Mouse (Mus musculus) spleen, postnatal 36 days (tissue): ENCODE measurements around the gene Cmbl.

ENCODE experiments used
- DNase-seq, 2 experiments: peaks; one replicate each; pipeline ENCODE4 v3.0.0; 2022; ENCODE audit warnings: low spot score in 2 of 2, mixed read lengths in 1 of 2

Cmbl gene

DNA sequence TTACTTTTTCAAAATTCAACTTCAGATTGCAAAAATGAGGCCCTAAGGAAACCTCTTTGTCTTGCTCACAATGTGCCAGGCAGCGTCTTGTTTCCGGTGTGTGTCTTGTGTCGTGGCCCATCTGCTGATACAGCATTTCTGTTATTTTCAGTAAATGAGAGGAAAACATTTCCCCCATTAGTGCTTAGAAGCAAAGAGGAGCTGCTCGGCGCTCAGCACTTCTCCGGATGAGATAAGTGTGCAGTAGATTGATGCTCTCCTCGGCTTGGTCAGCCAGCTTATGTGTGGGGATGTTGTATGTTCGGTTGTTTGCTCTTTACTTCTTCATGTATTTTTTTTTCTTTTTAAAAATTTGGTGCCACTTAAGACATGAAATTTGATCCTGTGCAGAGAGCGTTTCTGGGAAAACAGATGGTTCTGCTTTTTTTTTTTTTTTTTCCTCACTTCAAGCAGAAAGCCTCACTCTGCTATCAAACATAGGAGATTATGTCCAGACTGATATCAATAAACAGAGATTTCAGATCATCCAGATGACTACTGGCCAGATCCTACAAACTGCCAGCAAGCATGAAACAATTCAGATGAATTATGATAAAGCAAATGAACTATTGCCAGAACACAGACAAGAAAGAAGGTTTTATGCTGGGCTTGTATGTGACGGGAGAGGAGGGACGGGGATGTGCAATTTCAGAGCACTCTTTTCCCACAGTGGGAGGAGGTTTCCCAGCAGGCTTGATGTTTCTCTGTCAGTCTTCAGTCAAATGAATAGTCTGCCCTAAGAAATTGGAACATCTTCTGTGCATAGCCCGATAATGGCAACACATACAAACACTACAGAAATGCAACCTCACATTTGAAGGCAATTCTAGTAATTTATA lies 62.3 kb downstream of the Cmbl start:
- no peak for DNase-seq

DNA sequence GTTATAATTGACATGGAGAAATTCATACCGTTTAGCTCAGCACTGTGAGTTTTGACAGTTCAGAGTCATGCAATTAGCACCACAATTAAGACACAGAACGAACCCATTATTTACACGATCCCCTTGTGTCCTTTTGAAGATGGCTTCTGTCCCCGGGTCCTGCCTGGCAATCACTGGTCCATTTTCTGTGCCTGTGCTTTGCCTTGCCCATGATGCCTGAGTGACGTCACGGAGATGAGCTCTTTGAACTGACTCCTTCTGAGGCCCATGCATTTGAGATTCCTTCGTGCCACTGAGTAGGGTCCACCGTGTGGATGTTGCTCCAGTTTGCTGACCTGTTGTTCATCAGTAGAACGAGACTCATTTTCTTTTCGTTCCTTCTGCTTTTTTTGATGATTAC lies 63.0 kb downstream of the Cmbl start:
- DNase-seq = no peak

DNA sequence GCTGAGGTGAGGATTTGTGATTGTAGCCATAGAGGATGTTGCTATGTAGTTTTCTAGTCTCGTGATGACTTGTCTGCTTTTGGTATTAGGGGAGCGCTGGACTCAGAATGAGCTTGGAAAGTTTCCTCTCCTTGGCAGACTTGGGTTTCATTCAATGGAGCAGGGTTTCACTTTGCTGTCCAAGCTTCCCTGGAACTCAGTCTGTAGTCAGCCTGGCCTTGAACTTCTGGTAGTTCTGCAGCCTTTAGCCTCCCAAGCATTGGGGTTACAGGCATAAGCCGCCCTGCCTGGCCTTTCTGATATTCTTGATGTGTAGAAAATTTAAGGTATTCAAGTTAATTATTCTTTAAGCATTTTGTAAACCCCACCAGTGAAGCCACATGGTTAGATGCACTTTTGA lies 64.4 kb downstream of the Cmbl start:
- no peak for DNase-seq

DNA sequence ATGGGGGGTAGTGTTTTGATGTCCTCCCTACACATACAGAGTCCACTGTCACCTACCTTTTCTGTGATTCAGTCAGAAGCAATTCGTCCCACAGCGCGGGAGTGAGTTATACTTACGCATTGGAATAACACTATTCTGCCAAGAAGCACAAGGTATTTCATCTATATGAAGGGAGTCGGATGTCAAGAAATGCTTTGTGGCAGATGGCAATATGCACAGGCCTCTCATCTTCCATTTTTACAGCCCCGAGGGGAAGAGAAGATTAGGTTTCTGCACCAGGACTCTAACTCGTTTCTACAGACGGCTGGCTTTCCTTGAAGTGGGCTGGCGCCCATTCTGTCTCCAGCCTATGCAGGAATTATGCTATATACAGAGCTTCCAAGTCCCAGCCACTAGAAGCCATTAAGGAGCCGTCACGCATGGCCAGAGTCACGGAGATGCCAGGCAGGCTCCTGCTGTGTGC lies 66.2 kb downstream of the Cmbl start:
- no peak for DNase-seq

DNA sequence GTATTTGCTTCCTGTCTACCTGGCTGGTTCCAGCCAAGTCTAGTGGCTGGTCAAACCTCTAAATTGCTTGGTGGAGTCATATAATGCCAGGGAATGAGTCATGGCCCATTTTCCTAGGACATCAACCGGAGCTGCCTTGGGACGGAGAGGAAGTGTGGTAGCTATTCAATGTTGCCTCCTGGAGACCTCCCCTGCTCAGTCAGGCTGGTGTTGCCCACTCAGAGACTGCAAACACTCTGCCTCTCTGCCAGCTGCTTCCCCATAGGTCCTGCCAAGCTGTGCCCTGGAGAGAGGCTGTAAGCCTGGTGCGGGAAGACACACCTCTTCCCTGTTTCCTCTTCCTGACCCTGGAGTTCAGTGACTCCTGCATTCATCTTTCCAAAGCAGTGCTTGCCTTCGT lies 67.3 kb downstream of the Cmbl start:
- no peak for DNase-seq

DNA sequence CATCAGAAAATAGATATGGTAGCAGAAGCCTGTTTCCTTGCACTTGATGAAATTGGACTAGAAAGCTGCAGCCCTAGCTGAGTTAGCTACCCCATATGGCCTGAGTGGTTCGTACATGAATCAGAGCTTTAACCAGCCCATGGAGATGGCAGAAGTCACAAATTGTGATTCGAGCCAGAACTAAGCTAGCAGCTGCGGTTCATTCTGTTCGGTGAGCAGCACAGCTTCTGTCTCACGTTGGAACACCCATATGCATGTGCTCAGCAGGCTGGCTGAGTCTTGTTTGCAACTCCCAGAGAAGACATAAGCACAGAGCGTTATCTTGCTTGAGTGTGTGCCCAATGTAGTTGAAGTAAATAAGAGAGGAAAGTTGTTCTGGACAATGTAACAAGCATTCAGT lies 69.4 kb downstream of the Cmbl start:
- no peak for DNase-seq

GRCm38 (mm10) chr15:31636091-31636595 lies 71.0 kb downstream of the Cmbl start:
- DNase-seq = no peak
